Mouse (Mus musculus): Measurements from ENCODE around the gene Trim45.

Gene Trim45

DNA sequence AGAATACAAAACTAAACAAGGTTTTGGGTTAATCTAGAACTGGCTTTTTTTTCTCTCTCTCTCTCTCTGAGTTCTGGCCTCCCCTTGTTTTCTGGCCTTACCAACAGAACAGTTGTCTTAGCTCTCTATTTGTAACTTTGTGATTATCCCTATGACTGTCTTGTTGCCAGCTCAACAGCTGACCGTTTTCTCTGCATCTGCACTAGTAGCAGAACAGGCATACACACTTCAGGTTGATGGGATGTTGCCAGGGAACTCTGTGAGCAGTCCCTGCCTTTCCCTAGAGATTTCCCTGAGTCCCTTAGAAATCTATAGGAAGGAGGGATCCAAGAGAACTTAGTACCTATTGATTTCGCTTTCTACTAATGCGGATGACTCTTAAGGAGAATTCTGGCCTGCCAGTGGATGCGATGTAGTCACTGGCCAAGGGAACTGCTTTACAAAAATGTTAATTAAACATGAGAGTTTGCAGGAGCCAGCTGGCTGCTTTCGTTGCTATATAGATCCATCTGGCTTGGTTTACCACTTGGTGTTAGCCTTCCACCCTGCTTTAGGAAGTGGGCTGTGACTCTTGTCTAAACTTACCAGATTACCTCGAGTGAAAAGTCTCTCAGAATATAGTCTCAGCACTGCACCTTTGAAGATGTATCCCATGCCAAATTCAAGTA lies 2.2 kb downstream of the Trim45 start:
- in situ Hi-C loops (cut with MboI; ENCODE audit: unreplicated experiment in 2 of 2): loop anchor here (5.0 to 25.0 kb wide), 5 partner anchors 232 to 1787 kb away; partner anchors contain the start of genes Gdap2 (in 1 of the 2), Man1a2 (in 1 of the 2), Wars2 (in 1 of the 2) and Wdr3 (in 1 of the 2)

GRCm38 (mm10) chr3:100925176-100925575 lies 3.2 kb downstream of the Trim45 start:
- in situ Hi-C loops (cut with MboI; ENCODE audit: unreplicated experiment in 2 of 2): loop anchor here (10.0 to 25.0 kb wide), 3 partner anchors 240 to 1688 kb away; partner anchors contain the start of genes Gdap2 (in 1 of the 2), Man1a2 (in 1 of the 2), Tbx15 (in 1 of the 2) and Wdr3 (in 1 of the 2)

DNA sequence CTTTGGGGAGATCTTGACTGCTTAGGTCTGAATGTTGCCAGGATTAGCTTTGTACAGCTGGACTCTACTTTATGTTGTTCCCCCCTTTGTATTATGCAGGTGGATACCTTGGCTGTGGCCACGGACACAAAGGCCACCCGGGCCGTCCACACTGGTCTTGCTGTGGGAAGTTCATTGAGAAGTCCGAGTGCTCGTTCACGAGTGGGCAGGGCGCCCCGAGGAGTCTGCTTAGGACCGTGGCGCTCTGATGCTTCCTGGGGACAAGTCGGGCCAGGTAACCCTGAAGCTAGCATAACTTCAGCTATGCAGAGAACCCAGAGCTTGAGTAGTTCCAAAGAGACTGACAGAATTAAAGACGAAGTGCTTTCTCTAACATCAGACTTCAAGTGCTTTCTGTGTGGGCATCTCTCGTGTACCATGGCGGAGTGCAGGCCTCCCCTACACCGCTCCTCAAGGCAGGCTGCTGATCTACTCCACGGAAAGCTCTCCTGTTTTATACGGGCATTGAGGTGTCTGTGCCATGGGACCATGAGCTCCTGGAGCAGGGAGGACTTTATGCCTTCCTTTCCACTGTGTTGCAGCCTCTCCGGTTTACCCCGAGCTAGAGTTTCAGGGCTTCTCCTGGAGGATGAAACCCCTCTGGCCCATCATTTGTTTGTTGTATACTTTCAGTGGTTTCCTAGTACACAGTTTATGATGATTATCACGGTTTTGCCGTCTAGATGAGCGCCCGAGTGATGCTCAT lies 9.5 kb downstream of the Trim45 start:
- in situ Hi-C loops (cut with MboI; ENCODE audit: unreplicated experiment in 2 of 2): loop anchor here in 1 of 2 experiments (25.0 kb wide), 1 partner anchor 1694 kb away; the partner anchor contains the start of gene Tbx15

GRCm38 (mm10) chr3:100932077-100932944 lies 10.3 kb downstream of the Trim45 start:
- in situ Hi-C loops (cut with MboI; ENCODE audit: unreplicated experiment in 2 of 2): loop anchor here in 1 of 2 experiments (25.0 kb wide), 1 partner anchor 1695 kb away; the partner anchor contains the start of gene Tbx15

GRCm38 (mm10) chr3:100935521-100935920 lies 13.5 kb downstream of the Trim45 start:
- in situ Hi-C loops (cut with MboI; ENCODE audit: unreplicated experiment in 2 of 2): loop anchor here in 1 of 2 experiments (25.0 kb wide), 1 partner anchor 1698 kb away; the partner anchor contains the start of gene Tbx15

- in situ Hi-C loops (cut with MboI; ENCODE audit: unreplicated experiment in 2 of 2): loop anchor here in 1 of 2 experiments (25.0 kb wide), 1 partner anchor 1699 kb away; the partner anchor contains the start of gene Tbx15
Measured at GRCm38 (mm10) chr3:100936201-100936600, 14.2 kb downstream of the Trim45 start.

GRCm38 (mm10) chr3:100938211-100938610 lies 16.2 kb downstream of the Trim45 start:
- in situ Hi-C loops (cut with MboI; ENCODE audit: unreplicated experiment in 2 of 2): loop anchor here in 1 of 2 experiments (25.0 kb wide), 1 partner anchor 1701 kb away; the partner anchor contains the start of gene Tbx15

DNA sequence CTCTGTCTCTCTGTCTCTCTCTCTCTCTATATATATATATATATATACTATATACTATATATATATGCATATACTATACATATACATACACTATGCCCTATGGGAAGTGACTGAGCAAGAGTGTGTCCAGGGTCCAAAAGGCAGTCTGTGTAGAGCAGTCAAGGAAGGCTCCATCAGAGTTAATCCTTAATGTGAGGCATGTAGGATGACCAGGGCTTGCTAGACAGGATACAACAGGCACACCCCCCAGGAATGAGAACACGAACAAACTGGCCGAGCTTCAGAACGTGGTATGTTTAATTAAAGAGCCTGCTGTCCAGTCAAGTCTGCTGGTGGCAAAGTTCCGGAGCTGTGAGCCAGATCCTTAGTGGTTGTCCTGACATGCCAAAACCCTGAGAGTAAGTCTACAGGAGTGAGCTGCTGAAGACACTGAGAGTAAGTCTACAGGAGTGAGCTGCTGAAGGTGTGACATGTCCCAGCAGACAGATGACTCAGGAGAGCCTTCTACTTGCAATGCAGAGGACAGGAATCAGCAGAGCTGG lies 18.6 kb downstream of the Trim45 start:
- in situ Hi-C loops (cut with MboI; ENCODE audit: unreplicated experiment in 2 of 2): loop anchor here in 1 of 2 experiments (25.0 kb wide), 1 partner anchor 1703 kb away; the partner anchor contains the start of gene Tbx15

GRCm38 (mm10) chr3:100947286-100947685 lies 25.3 kb downstream of the Trim45 start:
- in situ Hi-C loops (cut with MboI; ENCODE audit: unreplicated experiment in 2 of 2): loop anchor here in 1 of 2 experiments (25.0 kb wide), 1 partner anchor 1710 kb away; the partner anchor contains the start of gene Tbx15

DNA sequence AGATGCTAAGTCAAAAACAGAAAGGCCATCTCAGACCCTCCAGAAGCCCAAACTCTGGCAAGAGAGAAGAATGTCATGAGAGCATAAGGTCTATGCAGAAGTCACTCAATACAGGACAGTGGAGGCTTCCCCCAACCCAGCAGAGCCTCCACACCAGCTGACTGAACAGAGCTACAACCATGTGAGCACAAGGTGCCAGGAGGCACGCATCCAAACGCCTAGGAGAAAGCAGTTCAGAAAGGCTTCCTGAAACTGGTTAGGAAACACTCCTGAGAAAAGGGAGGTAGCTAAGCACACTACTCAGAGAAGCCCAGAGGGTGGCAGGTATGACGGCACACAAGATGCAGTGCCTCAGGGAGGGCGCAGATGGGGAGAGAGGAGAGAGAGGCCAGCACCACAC lies 29.5 kb downstream of the Trim45 start:
- in situ Hi-C loops (cut with MboI; ENCODE audit: unreplicated experiment in 2 of 2): loop anchor here (10.0 to 25.0 kb wide), 4 partner anchors 636 to 1736 kb away; no protein-coding TSS in a partner anchor

DNA sequence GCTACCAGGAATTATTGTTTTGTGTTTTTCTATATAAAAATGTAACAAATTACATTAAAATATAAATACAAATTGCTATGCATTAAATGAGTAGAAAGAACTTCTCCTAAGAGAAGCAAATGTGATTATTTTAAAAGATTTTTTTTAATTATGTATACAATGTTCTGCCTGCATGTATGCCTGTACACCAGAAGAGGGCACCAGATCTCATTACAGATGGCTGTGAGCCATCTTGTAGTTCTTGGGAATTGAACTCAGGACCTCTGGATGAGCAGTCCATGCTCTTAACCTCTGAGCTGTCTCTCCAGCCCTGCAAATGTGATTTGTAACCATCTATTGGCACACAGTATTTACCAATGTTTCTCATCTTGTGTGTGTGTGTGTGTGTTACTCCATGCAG lies 32.6 kb downstream of the Trim45 start:
- in situ Hi-C loops (cut with MboI; ENCODE audit: unreplicated experiment in 2 of 2): loop anchor here (10.0 to 25.0 kb wide), 4 partner anchors 633 to 1733 kb away; no protein-coding TSS in a partner anchor

- in situ Hi-C loops (cut with MboI; ENCODE audit: unreplicated experiment in 2 of 2): loop anchor here (10.0 to 25.0 kb wide), 3 partner anchors 626 to 1726 kb away; no protein-coding TSS in a partner anchor
Measured at GRCm38 (mm10) chr3:100961007-100961406, 39.0 kb downstream of the Trim45 start.

DNA sequence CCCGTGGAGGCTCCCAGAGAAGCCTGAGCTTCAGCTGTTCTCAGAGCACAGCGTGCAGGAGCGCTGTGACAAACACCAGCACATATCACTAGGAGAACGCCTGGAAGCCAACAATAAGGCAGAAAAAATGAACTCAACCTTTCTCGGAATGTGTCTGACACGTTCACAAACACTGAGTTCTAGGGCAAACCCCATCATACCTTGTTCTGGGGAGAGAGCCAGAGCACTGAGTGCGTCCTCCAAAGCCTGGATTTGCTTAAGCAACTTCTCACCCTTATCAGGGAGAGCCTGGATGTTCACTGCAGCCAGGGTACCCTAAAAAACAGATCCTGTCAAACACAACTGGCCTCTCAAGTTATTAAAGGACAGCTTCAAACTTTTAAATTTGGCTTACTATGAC lies 39.5 kb downstream of the Trim45 start:
- in situ Hi-C loops (cut with MboI; ENCODE audit: unreplicated experiment in 2 of 2): loop anchor here (10.0 to 25.0 kb wide), 3 partner anchors 626 to 1726 kb away; no protein-coding TSS in a partner anchor

- in situ Hi-C loops (cut with MboI; ENCODE audit: unreplicated experiment in 2 of 2): loop anchor here (10.0 to 25.0 kb wide), 3 partner anchors 623 to 1723 kb away; no protein-coding TSS in a partner anchor
Measured at GRCm38 (mm10) chr3:100963849-100964542, 42.0 kb downstream of the Trim45 start.

GRCm38 (mm10) chr3:100969176-100969917 lies 47.3 kb downstream of the Trim45 start, which contains the start of gene Ttf2:
Ttf2 (minus strand) TSS chr3:100969663.
- in situ Hi-C loops (cut with MboI; ENCODE audit: unreplicated experiment in 2 of 2): loop anchor here (5.0 to 25.0 kb wide), 4 partner anchors 52 to 1718 kb away; no protein-coding TSS in a partner anchor

- in situ Hi-C loops (cut with MboI; ENCODE audit: unreplicated experiment in 2 of 2): loop anchor here (5.0 to 25.0 kb wide), 9 partner anchors 243 to 1713 kb away; partner anchors contain the start of gene Atp1a1 (in 1 of the 2)
Measured at GRCm38 (mm10) chr3:100973906-100974305, 51.9 kb downstream of the Trim45 start.

- in situ Hi-C loops (cut with MboI; ENCODE audit: unreplicated experiment in 2 of 2): loop anchor here (10.0 kb wide), 2 partner anchors 626 to 836 kb away; partner anchors contain the start of gene Atp1a1 (in 1 of the 2)
Measured at GRCm38 (mm10) chr3:100979290-100979689, 57.3 kb downstream of the Trim45 start.
